Mouse (Mus musculus): ENCODE results near the gene Gm10563.

DNA sequence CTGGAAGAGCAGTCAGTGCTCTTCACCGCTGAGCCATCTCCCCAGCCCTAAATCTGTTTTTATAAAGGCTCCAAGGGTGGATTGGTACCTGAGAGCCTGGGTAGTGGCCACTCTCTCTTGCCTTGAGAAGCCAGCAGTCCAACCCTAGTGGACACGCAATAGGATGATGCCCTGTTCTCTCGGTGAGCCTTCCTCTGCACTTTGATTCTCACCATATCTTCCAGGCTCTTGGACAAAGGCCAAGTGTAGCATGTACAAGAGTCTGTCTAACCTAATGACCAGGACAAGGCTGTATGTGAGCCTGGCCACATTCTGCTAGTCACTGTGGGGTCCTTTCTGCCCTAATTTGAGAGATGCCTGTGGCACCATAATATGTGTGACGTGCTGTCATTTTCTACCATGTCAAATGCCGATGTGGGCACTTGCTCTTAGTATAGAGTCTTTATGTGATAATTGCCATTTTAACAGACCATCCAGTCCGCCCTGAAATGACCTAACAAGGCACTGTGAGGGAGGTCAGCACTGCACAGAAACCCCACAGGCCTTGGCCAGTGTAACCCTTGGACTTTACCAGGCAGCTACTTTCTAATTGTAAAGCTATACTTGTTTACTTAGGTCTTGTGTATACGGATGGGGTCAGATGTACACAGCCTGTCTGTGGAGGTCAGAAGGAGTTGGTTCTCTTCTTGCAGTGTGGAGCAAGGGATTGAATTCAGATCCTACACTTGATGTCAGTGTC lies 76.4 kb downstream of the Gm10563 start:
- TF ChIP-seq CTCF (IDR thresholded peaks at IDR 0.05; ENCODE audit: control insufficient read depth, insufficient read depth, insufficient replicate concordance, low read depth, low read length), result no peak
- no peak for TF ChIP-seq POLR2A (IDR thresholded peaks at IDR 0.05; ENCODE audit: control insufficient read depth, low read depth, low read length)
